Mouse (Mus musculus) kidney, adult 2 months (tissue): ENCODE data around the gene Lmntd1.

ENCODE experiments used
- CTCF ChIP-seq: fragments of 200-500 bp; conservative IDR thresholded peaks from 2 replicates; pipeline ENCODE4 v1.5.1; 2011; ENCODE audit warnings: low read depth, mild to moderate bottlenecking, control low read depth, low read length, moderate library complexity, mixed read lengths; ENCODE audit not compliant: insufficient read depth, insufficient read length
- POLR2A ChIP-seq: fragments of 200-500 bp; IDR thresholded peaks from one replicate; pipeline ENCODE4 v1.6.1; 2011; ENCODE audit warnings: low read depth, low read length, control low read depth

GRCm38 (mm10) chr6:145435156-145435555 is 179.0 kb downstream of the Lmntd1 start:
- no peak for TF ChIP-seq CTCF
- no peak for TF ChIP-seq POLR2A
